Mouse (Mus musculus) left cerebral cortex, adult 8-10 months (tissue): ENCODE measurements around the gene Fbrs. TPM values are rescaled to one million over a fixed set of nuclear protein-coding genes. Genes with fewer than 3 reads are reported as not detected.
"Not testable (repeated sequence)": the region's sequence is repeated elsewhere in the genome, so short reads cannot be mapped to it uniquely, and the experiment has no call there.

Source experiments
- DNase-seq, 2 experiments: peaks; one replicate each; pipeline ENCODE4 v3.0.0; 2022; ENCODE audit warnings: low spot score in 2 of 2
- total RNA-seq, 4 experiments: library from RNA; stranded (reverse); gene quantifications; 2 replicates each; pipeline ENCODE4 v1.2.4; 2022

The Fbrs gene
- 10 to 100 TPM; 47.1 to 55.2 (median 51.7) TPM for total RNA-seq

- peak in 1 of 2 experiments; percentile 95 for DNase-seq
Observed at GRCm38 (mm10) chr7:127478635-127479317, at the start of gene Fbrs. Fbrs (plus strand) TSS chr7:127479199.

- DNase-seq: no peak
Observed at GRCm38 (mm10) chr7:127435206-127435605, 43.8 kb upstream of the Fbrs start.

- DNase-seq: no peak
Observed at GRCm38 (mm10) chr7:127437724-127438123, 41.3 kb upstream of the Fbrs start.

- no peak for DNase-seq
Observed at GRCm38 (mm10) chr7:127443976-127444375, 35.0 kb upstream of the Fbrs start.

GRCm38 (mm10) chr7:127448521-127449300 lies 30.3 kb upstream of the Fbrs start, which contains the start of gene Zfp689:
Zfp689 (minus strand) TSS chr7:127449158.
- DNase-seq: peak; percentile 92 to 94

DNA sequence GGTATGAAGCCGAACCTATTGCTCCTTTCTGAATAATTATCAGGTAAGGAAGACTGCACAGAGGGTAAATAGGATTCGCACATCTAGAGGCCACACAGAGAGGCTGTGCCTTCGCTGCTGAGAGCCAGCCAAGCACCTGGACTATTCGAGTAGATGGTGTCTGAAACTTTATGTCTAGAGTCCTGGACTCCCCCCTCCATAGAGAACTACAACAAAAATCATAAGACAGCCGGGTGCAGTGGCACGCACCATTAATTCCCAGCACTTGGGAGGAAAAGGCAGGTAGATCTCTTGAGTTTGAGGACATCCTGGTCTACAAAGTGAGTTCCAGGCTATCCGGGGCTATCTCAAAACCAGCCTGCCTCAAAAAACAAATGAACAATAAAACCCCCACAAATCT lies 29.0 kb upstream of the Fbrs start:
- no peak for DNase-seq

DNA sequence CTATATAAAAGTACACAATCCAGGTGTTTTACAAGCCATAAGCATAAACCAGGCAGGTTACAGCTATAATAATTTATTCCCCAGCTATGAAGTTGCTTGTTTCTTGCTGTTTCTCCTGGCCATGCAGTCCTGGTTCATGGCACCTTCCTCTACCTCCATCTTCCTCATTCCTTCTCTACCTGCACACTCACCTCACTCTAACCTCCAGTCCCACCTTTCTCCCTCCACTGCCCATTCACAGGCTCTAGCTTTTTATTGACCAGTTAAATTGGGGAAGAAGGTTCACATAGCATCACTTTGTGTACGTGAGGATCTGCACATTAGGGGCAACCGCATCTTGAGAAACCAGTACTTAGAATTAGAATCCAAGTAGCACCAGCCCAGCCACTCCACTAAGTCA lies 25.9 kb upstream of the Fbrs start:
- DNase-seq: no peak

- no peak for DNase-seq
Observed at GRCm38 (mm10) chr7:127454905-127455304, 24.1 kb upstream of the Fbrs start.

DNA sequence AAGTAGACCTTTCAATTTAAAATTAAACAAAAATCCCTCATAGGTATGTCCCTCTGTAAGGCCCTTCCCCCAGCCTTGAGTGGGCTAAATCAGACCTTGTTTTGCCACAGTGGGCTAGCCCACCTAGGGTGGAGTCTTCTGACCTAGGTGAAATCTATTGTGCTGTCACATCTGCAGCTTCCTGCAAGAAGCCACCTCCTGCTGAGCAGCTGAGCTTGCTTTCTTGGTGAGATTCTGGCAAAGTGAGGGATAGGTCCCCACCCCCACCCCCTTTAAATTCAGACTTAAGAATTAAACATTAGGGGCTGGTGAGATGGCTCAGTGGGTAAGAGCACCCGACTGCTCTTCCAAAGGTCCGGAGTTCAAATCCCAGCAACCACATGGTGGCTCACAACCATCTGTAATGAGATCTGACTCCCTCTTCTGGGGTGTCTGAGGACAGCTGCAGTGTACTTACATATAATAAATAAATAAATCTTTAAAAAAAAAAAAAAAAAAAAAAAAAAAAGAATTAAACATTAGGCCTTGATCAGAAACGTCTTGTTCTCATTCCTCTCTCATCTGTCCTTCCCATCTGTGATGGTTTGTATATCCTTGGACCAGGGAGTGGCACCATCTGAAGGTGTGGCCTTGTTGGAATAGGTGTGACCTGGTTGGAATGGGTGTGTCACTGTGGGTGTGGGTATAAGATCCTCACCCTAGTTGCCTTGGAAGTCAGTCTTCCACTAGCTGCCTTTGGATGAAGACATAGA lies 20.5 kb upstream of the Fbrs start:
- DNase-seq: not testable (repeated sequence)

- not testable (repeated sequence) for DNase-seq
Observed at GRCm38 (mm10) chr7:127459311-127459710, 19.7 kb upstream of the Fbrs start, which contains the start of gene Prr14. Prr14 (plus strand) TSS chr7:127459611.

GRCm38 (mm10) chr7:127465191-127465590 lies 13.8 kb upstream of the Fbrs start:
- no peak for DNase-seq

- not testable (repeated sequence) for DNase-seq
Observed at GRCm38 (mm10) chr7:127465670-127466069, 13.3 kb upstream of the Fbrs start.

DNA sequence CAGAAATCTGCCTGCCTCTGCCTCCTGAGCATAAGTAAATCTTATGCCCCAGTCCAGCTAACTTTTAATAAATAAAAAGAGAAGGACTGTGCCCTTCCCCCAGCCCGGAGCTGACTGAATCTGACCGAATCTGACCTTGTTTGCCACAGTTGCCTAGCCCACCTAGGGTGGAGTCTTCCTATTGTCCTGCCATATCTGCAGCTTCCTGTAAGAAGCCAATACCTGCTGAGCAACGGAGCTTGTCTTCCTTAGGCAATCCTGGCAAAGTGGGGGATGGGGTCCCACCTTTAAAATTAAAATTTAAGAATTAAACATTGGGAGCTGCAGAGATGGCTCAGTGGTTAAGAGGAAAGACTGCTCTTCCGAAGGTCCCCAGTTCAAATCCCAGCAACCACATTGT lies 12.4 kb upstream of the Fbrs start:
- DNase-seq: no peak

- DNase-seq: no peak
Observed at GRCm38 (mm10) chr7:127470011-127470715, 8.8 kb upstream of the Fbrs start.

DNA sequence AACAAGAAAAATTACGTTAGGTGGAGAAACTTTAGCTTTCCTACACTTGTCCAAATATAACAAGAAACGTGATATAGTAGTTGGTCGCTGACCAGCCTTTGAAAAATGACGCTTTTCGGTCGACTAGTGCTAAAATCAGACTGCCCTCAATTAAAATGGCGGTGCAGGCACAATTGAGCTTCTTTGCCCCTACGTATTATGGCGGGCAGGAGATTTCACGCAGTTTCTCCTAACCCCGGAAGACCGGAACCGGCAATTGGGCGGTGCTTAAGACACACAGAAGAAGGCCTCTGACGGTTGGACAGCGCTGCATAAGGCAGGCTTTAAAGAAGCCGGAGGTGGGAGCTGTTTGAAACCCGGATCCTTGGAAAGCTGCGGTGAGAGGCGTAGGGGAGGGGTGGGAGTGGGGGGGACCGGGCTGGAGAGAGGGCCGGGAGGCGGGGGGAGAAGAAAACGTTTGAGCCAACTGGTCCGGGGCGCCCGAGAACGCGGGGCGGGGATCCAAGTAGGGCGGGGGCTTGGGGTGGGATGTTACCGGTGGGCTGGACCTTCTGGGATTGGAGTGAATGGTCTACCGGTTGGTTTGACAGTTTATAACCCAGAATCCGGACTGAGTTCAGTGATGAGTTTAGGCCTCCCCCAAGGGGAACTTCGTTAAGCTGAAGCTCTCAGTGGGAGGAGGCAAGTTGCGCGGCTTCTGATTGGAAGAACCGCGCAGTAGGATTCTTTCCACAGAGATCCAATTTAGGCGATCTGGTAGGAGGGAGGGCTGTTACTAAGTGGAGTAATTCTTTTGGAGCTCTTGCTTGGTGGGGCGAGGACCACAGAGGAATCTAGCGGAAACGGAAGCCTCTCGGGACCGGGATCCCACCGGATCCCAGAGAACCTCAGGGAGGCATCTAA lies 8.0 kb upstream of the Fbrs start:
- DNase-seq: peak; percentile 81 to 97

- DNase-seq: peak in 1 of 2 experiments; percentile 65
Observed at GRCm38 (mm10) chr7:127471646-127472010, 7.4 kb upstream of the Fbrs start.

DNA sequence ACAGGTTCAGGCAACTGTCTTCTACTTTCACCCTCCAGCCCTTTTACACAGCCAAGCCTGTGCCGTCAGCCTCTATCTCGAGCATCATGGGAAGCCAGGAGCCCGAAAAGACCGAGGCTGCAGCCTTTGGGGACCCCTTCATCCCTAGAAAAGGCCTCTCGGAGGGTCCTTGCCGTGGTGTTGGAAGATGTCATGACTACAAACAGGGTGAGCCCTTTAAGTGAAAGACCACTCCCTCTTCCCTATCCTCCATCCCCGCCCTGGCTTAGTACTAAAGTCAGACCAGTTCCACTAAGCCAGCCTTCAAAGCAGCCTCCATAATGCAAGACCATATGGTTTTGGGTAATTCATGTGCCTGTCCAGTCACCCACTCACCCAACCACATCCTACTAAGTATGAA lies 6.9 kb upstream of the Fbrs start:
- DNase-seq: peak in 1 of 2 experiments; percentile 41

- no peak for DNase-seq
Observed at GRCm38 (mm10) chr7:127473705-127474104, 5.3 kb upstream of the Fbrs start.

DNA sequence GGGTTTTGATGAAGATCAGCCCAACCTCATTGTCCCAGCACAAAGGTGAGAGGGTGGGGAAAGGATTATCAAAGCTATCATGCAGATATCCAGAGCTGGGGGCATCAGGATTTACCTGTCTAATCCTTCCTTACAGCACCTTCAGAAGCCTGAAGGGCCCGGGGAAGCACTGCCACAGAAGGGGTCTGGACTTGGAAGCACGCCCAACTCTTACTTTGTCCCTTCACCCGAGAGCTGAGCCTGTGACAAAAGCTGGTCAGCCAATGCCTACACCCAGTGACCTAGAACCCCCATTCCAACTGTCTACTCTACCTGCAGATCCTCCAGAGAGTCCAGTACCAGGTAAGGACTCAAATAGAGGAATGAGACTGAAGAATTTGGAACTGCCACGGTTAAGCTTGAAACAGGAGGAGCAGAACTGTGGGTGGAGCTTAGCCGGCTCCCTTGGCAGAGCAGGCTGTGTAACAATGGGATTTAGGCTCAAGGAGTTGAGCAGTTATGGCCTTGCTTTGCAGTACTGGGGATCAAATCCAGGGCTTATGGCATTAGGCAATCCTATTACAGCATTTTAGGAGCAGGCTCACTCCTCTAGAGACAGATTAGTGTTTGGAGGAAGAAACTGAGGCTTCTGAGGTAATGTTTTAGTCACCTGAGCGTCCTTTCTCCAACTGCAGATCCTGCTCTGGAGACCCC lies 4.5 kb upstream of the Fbrs start:
- no peak for DNase-seq
